Mouse (Mus musculus) stomach, embryonic 14.5 days (tissue): ENCODE measurements around the gene Pdcd7. TPM values are rescaled to one million over a fixed set of nuclear protein-coding genes. Genes with fewer than 3 reads are reported as not detected.
A peak's percentile ranks its signal among the peaks of the same experiment; 100 is the strongest.

Experiments used
- ATAC-seq: fragments of 200-750 bp; cut with Nextera tagmentation; 2 replicates; pipeline ENCODE4 v1.8.0; 2017; ENCODE audit warnings: low read depth, moderate TSS enrichment; ENCODE audit not compliant: insufficient number of reproducible peaks, insufficient read depth, low FRiP score
- H3K27ac ChIP-seq: fragments of 300-500 bp; sonication (generic); 2 replicates; pipeline ENCODE4 v1.5.1; 2014; ENCODE audit warnings: mild to moderate bottlenecking, low read length, moderate library complexity, mixed read lengths
- H3K27me3 ChIP-seq: fragments of 300-500 bp; sonication (generic); 2 replicates; pipeline ENCODE4 v1.6.1; 2014; ENCODE audit warnings: low read length, control low read depth, mixed read lengths; ENCODE audit not compliant: control insufficient read depth, insufficient read depth
- H3K36me3 ChIP-seq: fragments of 300-500 bp; sonication (generic); 2 replicates; pipeline ENCODE4 v1.6.1; 2014; ENCODE audit warnings: mild to moderate bottlenecking, control low read depth, low read length, moderate library complexity, mixed read lengths; ENCODE audit not compliant: control insufficient read depth, insufficient read depth
- H3K4me1 ChIP-seq: fragments of 300-500 bp; sonication (generic); 2 replicates; pipeline ENCODE4 v1.6.1; 2014; ENCODE audit warnings: low read length, control low read depth, mixed read lengths; ENCODE audit not compliant: control insufficient read depth, insufficient read depth
- H3K4me2 ChIP-seq: fragments of 300-500 bp; sonication (generic); replicated peaks from 2 replicates; pipeline ENCODE4 v1.6.1; 2014; ENCODE audit warnings: low read depth, low read length, control low read depth
- H3K4me3 ChIP-seq: fragments of 300-500 bp; sonication (generic); 2 replicates; pipeline ENCODE4 v1.5.1; 2014; ENCODE audit warnings: low read depth, low read length, control low read depth
- H3K9ac ChIP-seq: fragments of 300-500 bp; sonication (generic); replicated peaks from 2 replicates; pipeline ENCODE4 v1.6.1; 2014; ENCODE audit warnings: low read depth, mild to moderate bottlenecking, control low read depth, low read length, moderate library complexity, mixed read lengths
- H3K9me3 ChIP-seq: fragments of 300-500 bp; sonication (generic); 2 replicates; pipeline ENCODE4 v1.6.1; 2016; ENCODE audit warnings: low read depth, low read length, control low read depth; ENCODE audit not compliant: control insufficient read depth
- WGBS: fragments of 180-500 bp; shearing (Covaris S2); extraction: QIAGEN DNeasy Blood & Tissue Kit; methylation state at CpG from one replicate; pipeline ENCODE4 v1.1.7; 2014; 5-methylcytosine and 5-hydroxymethylcytosine counted together
- polyA plus RNA-seq: library from polyadenylated mRNA; unstranded; fragments of >200 nt; fragmentation: Nextera tagmentation; extraction: Ambion mirVana; gene quantifications from 2 replicates; pipeline ENCODE4 v1.2.1, GENCODE M21; 2014

Gene Pdcd7
- polyA plus RNA-seq, 1 experiment from 2014 or later, result 10.5 TPM

DNA sequence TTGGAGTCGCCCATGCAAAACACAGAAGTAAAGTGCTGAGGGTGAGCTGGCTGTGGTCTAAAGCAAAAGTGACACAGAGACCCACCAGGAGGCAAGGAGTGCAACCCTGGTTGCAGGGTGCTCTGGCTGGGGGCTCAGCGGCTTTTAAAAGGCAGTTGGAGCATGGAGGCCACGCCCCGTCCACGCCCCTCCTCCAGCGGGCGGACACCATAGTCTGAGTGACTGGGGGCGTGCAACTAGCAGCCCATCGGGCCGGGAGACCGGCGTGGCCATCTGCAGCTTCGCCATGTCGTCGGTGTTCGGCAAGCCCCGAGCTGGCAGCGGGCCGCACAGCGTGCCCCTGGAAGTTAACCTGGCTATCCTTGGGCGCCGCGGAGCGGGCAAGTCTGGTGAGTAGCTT is 52.4 kb downstream of the Pdcd7 start, which contains the start of gene Rasl12:
Gene Rasl12, plus strand, starts transcription at position 228 of the 400 bp plus-strand sequence.
- Histone ChIP-seq H3K4me3 (peak within 1 kb of the TSS; percentile 40), H3K9ac (peak within 1 kb of the TSS; percentile 31; the same call in 1 of the 2 replicates), H3K9me3 (no peaks in the 10 kb centered on the region), H3K4me2 (peak within 1 kb of the TSS; percentile 75), H3K36me3 (no peaks in the 10 kb centered on the region), H3K4me1 (peaks cover 14% of the 10 kb centered on the region), H3K27ac (no peak within 1 kb of the TSS), H3K27me3 (no peaks in the 10 kb centered on the region)
- ATAC-seq, result peak; percentile 74; the same call in 1 of the 2 replicates
- under 1% methylated on average over 24 of the region's 24 CpGs for WGBS

GRCm38 (mm10) chr9:65399934-65400333 is 54.0 kb downstream of the Pdcd7 start:
- WGBS, result 87% methylated on average over 6 of the region's 6 CpGs
- no peak for ATAC-seq
- H3K9me3 ChIP-seq, result no peaks in the 10 kb centered on the region
- no peak overlapping the region for H3K4me3 ChIP-seq
- peaks cover 18% of the 10 kb centered on the region for H3K4me1 ChIP-seq
- H3K4me2 ChIP-seq, result no peak overlapping the region
- no peaks in the 10 kb centered on the region for H3K27me3 ChIP-seq
- H3K9ac ChIP-seq, result no peak overlapping the region
- no peaks in the 10 kb centered on the region for H3K36me3 ChIP-seq
- no peak overlapping the region for H3K27ac ChIP-seq

- ATAC-seq, result no peak
- H3K36me3 ChIP-seq, result no peaks in the 10 kb centered on the region
- H3K27ac ChIP-seq, result no peak overlapping the region
- no peak overlapping the region for H3K4me2 ChIP-seq
- no peaks in the 10 kb centered on the region for H3K27me3 ChIP-seq
- no peak overlapping the region for H3K9ac ChIP-seq
- H3K9me3 ChIP-seq, result no peaks in the 10 kb centered on the region
- H3K4me1 ChIP-seq, result 0 out of 2 replicates have a peak, but pooled peaks cover 5% of the 10 kb centered on the region
- WGBS, result 62% methylated on average over 15 of the region's 15 CpGs
- H3K4me3 ChIP-seq, result no peak overlapping the region
These were observed 58.7 kb downstream of the Pdcd7 start for GRCm38 (mm10) chr9:65404331-65405183.

DNA sequence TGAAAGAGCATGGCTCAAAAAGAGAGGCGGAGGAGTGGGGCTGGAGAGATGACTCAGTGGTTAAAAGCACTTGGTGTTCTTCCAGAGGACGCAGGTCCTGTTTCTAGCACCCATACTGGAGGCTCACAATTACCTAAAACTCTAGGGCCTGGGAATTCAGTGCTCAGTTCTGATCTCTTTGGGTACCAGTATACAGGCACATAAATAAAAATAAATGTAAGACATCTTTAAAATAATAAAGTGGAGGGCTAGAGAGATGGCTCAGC is 59.2 kb downstream of the Pdcd7 start:
- H3K4me1 ChIP-seq, result 0 out of 2 replicates have a peak, but pooled peaks cover 5% of the 10 kb centered on the region
- H3K27ac ChIP-seq, result no peak overlapping the region
- ATAC-seq, result no peak
- H3K27me3 ChIP-seq, result no peaks in the 10 kb centered on the region
- no peak overlapping the region for H3K4me3 ChIP-seq
- no peak overlapping the region for H3K4me2 ChIP-seq
- H3K9ac ChIP-seq, result no peak overlapping the region
- H3K36me3 ChIP-seq, result no peaks in the 10 kb centered on the region
- H3K9me3 ChIP-seq, result no peaks in the 10 kb centered on the region
- 85% methylated on average over 2 of the region's 2 CpGs for WGBS

DNA sequence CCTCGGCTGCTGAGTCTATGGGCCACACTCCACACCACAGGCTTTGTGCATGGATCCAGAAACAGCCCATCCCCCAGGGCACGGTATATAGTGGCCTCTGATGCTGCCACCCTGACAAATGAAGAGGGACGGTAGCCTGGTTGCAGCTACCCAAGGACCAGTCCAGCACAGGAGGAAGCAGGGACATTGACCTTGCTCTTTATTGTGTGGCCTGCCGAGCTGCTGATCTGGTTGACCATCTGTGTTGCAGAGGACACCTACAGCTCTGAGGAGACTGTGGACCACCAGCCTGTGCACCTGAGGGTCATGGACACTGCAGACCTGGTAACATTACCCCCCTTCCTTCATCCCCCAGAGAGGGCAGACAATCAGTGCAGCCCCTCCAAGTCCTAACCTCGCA is 61.4 kb downstream of the Pdcd7 start:
- Histone ChIP-seq H3K9me3 (no peaks in the 10 kb centered on the region), H3K9ac (no peak overlapping the region), H3K27me3 (no peaks in the 10 kb centered on the region), H3K4me1 (0 out of 2 replicates have a peak, but pooled peaks cover 5% of the 10 kb centered on the region), H3K4me2 (no peak overlapping the region), H3K27ac (no peak overlapping the region), H3K4me3 (no peak overlapping the region), H3K36me3 (no peaks in the 10 kb centered on the region)
- WGBS, result 82% methylated on average over 5 of the region's 5 CpGs
- no peak for ATAC-seq

GRCm38 (mm10) chr9:65407861-65408260 is 62.0 kb downstream of the Pdcd7 start:
- Histone ChIP-seq H3K9me3 (no peaks in the 10 kb centered on the region), H3K4me3 (no peak overlapping the region), H3K36me3 (no peaks in the 10 kb centered on the region), H3K4me1 (0 out of 2 replicates have a peak, but pooled peaks cover 5% of the 10 kb centered on the region), H3K4me2 (no peak overlapping the region), H3K27me3 (no peaks in the 10 kb centered on the region), H3K27ac (no peak overlapping the region), H3K9ac (no peak overlapping the region)
- WGBS, result 76% methylated on average over 3 of the region's 3 CpGs
- no peak for ATAC-seq

DNA sequence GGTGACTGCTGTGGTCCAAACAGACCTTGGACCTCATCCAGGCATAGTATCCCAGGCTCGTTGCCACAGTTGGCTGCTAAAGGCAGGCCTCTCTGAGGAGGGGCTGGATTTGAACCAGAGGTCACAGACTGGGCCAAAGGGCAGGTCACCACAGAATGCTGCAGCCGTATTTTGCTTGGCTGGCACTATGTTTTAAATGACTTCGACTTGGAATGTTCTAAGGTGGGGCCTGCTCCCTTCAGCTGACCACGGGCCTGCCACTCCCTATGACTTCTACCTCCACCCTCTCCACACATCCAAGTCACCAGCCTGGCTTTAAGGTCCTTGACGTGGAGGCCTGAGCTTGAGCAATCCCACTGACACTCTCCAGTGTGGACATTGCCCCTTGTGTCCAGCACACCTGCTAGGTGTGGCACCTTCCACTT is 63.0 kb downstream of the Pdcd7 start:
- H3K27ac ChIP-seq, result no peak overlapping the region
- no peaks in the 10 kb centered on the region for H3K9me3 ChIP-seq
- no peak overlapping the region for H3K4me3 ChIP-seq
- H3K36me3 ChIP-seq, result no peaks in the 10 kb centered on the region
- H3K4me2 ChIP-seq, result no peak overlapping the region
- 67% methylated on average over 5 of the region's 5 CpGs for WGBS
- H3K9ac ChIP-seq, result no peak overlapping the region
- H3K27me3 ChIP-seq, result no peaks in the 10 kb centered on the region
- H3K4me1 ChIP-seq, result 0 out of 2 replicates have a peak, but pooled peaks cover 5% of the 10 kb centered on the region
- ATAC-seq, result no peak
